Mouse (Mus musculus) frontal cortex, adult 2 months (tissue): Measurements from ENCODE around the gene Cd80. TPM values are rescaled to one million over a fixed set of nuclear protein-coding genes. Genes with fewer than 3 reads are reported as not detected.

Experiments used
- DNase-seq, 2 experiments: peaks; one replicate each; pipeline ENCODE4 v3.0.0; 2022; ENCODE audit warnings: low spot score in 1 of 2; ENCODE audit errors: extremely low spot score in 1 of 2
- polyA plus RNA-seq: library from polyadenylated mRNA; depleted of rRNA; stranded (reverse); fragments of >200 nt; gene quantifications from 2 replicates; pipeline ENCODE4 v1.2.3, GENCODE M21; 2012

Gene Cd80
- polyA plus RNA-seq, 1 experiment = 0.48 TPM

DNA sequence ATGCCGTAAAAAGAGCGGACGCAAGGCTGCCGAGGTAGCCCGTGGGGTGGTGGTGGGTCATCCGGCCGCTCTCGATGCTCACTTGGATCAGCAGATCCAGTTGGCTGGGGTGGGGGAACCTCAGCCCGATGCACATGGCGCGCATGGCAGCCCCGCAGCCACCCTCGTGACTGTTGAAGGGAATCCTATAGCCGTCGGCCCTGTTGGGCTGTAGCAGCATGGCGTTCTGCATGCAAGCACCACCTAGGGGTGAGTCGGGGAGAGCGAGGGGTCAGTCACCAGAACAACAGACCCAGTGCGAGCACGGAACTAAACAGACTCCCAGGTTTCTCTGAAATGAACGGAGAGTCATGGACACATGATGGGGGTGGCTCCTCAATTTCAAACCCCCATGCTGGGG, 8.0 kb upstream of the Cd80 start:
- no peak for DNase-seq

DNA sequence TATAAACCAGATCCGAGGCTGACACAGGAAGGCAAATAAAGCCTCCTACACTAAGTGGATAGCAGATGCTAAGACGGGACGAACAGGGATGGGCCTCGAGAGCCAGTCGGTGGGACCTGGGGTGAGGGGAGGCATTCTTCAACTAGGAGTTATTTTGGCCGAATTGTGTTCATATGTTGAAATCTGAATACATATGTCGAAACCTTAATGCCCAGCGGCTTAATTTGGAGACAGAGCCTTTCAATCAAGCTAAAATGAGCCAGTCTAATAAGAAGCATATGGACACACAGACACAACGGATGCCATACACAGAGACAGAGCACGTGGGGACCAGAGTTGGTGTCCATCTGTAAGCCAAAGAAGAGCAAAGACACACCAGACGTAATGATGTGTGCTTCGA, 6.9 kb upstream of the Cd80 start:
- no peak for DNase-seq

DNA sequence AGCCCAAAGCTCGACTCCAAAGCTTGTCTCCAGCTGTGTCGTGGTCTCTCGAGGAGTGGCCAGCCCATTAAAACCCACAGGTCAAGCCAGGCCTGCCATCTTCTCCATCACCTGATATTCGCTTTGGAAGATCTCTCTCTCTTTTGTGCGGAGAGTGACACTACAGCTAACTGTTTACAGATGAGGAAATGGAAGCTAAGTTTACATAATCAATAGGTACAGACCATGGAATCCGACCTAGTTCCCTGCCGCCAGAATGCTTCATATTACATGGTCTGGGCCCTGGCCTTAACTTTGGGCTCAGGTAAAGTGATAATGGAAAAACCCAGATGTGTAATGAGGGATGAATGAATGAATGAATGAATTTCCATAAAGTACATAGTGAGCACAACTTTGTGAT, 4.7 kb upstream of the Cd80 start:
- no peak for DNase-seq

DNA sequence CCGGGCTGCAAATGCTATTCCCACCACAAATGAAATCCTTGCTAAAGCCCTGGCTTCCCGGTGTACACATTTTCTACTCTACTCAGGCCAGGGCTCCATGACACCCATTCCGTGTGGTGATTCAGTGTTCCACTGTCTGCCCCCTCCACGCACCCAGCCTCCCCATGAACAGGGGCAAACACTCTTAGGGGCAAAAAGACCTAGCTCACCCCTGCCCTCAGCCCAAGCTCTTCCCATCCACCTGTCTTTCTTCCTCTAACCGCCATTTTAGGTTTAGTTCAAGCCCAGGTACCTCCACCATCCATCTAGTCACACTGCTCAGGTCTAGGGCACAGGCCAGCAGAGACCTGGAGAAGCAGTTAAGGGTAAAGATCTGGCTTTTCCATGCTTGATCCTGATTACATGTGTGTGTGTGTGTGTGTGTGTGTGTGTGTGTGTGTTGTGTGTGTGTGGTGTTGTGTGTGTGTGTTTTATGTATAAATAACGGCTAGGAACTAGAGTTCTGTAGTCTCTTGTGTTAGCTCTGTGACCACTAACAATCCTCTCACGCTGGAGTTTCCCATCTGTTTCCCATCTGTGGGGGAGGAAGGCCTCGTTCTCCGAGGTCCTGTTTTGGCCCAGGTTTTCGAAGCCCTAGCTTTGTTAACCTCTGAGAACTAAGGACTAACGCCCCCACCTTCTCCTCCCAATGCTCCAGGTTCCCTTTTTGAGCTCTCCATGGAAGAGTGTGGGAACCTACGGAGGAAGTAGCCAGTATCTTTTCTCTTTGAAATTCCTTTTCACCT, 3.7 kb upstream of the Cd80 start:
- DNase-seq = no peak

DNA sequence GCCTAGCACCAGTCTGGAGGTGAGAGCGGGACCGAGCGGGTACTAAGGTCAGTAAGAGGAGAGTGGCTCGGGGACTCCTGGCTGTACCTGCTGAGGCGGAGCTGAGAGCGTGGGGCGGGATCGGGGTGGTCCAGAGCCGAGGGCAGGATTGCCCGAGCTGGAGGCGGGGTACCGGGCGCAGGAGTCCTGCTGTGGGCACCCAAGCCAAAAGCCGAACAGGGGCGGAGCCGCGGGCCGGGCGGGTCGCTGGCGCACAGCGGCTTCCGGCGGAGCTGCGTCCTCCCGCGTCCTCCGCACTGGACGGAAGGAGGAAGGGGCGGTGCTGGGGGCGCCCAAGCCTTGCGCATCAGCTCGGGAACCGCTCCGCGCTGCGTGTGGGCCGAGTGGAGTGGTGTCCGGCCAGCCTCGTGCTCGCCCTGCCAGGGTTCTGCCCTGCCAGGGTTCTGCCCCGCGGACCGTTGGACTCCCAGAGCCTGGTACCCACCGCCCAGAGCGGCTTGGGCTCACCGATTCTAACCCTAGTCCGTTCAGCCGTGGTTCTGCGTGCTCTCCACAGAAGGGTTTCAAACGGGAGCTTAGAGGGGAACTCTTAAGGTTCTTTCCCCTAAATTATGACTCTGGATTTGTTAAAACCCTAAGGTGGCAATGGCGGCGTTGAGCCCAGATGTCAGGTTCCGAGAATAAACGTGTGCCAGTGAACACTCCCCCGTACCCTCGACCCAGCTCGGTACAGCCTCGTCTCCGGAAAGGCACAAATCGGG, 2.7 kb upstream of the Cd80 start, which contains the start of gene Adprh:
Adprh (minus strand) TSS at position 262 of the 761 bp plus-strand sequence.
- peak; percentile 75 to 91 for DNase-seq

DNA sequence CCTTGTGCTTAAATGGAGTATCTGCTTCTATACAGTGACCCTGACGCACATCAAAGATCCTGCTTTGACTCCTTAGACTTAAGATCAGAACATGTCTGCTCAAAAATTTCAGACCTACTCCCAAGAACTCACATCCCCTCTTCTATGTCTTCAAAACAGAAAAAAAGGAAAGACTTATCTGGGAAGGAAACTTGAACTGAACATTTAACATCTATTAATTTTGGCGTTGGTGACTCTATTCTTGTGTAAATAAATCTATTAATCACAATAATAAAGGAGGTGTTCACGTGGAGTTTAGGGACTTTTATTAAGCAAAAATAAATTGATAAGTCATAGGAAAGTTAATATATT, 2.2 kb upstream of the Cd80 start:
- no peak for DNase-seq

DNA sequence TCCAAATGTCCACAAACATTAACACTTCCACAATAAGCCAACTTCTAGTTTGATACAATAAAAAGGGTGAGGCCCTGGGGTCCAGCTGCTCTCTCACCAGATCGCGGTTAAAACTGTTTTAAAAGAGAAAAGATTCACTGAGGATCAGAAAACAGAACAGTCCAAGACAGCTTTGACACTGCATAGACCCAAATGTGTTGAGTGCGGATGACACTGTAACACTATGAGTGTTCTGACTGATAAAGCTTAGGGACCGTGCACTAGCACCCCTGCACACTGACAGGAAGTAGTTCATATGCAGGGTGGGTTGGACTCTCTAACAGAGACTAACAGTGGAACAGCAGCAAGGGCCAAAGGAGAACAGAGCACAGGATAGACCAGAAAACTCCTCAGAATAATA, 1.4 kb upstream of the Cd80 start:
- DNase-seq = no peak

DNA sequence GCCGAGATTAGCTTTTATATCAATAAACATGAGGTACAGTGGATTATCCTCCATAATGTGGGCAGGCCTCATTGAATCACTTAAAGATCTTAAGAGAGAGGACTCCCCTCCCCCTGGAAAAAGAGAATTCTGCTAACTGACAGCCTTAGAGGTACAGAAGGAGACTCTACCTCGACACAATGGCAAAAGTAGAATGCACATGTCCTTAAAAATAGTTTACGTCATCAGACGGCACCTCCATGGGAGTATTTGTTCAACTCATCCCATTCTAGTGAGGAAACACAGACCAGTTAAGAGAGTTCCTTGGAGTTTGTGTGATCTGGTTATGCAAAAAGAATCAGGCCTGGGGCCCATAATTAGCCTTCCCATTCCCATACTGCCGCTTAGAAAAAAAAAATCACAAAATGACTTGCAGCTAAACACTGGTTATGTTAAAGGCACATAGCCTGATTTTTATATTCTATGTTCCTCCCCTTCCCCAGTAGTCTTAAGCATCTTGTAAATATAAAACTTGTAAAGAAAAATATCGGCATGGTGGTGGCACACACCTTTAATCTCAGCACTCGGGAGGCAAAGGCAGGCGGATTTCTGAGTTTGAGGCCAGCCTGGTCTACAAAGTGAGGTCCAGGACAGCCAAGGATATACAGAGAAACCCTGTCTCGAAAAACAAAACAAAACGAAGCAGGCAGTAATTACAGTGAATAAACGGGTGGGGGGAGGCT, 667 bp upstream of the Cd80 start:
- DNase-seq = no peak

DNA sequence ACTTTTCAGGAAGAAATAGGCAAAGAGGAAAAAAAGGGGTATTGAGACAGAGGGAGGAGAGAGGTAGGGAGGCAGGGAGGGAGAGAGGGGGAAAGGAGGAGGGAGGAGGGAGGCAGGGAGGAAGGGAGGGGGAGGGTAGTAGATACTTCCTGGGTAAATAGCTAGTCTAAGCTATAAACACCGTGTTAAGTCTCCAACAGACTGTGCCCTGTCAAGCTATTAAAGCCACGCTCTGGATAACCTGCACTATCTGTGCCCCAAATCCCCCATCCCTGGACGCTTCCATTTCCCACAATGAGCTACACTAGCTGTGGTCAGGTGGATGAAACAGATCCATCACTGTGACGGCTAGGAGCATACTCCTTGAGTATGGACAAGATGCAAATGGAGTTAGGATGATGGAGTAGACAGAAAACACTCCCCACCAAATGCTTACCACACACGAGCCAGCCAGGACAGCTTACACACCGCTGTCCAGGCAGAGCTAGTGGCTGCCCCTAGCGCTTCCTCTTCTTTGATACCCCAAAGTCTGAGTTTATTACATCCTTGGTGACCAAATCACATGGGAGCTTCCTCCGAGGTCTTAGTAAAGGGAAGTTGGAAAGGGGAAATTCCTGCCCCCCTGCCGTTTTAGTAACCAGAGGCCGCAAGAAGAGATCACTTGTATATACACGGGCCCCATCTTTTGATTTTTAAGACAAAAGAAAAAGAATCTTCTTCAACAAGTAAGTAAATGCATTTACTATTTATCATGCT, 1.6 kb downstream of the Cd80 start:
- no peak for DNase-seq

DNA sequence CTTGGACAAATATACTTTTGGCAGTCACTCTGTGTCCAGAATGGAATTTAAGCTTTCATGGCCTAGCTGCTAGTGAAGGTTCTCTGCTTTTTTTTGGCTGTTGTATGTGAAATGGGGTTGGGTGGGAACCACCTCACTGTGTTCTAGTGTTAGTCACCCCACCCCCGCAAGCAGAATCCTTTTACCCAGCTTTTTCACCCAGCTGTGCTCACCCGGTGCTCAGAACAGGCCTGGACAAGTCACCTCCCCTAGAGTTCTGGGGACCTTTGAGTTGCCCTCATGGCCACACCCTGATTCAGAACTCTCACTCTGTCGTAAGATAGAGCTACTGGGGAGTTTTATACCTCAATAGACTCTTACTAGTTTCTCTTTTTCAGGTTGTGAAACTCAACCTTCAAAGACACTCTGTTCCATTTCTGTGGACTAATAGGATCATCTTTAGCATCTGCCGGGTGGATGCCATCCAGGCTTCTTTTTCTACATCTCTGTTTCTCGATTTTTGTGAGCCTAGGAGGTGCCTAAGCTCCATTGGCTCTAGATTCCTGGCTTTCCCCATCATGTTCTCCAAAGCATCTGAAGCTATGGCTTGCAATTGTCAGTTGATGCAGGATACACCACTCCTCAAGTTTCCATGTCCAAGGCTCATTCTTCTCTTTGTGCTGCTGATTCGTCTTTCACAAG, 3.4 kb downstream of the Cd80 start:
- no peak for DNase-seq

DNA sequence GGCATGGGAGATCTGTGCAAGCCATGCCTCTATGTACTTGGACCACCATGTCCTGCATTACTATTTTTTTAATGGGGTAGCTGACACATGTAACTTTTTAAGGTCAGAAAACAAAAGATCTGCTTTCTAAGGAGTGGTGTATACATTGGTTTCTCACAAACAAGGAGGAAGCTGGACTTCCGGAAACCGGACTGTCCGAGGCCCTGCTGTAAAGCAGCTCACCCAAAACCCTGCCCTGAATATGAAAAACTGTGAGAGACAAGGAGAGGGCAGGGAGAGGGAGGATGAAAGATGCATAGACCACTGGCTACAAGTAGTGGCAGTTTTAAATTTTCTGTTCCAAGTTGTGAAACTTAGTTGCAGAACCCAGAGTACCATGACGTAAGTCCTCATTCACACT, 4.6 kb downstream of the Cd80 start:
- DNase-seq = no peak

DNA sequence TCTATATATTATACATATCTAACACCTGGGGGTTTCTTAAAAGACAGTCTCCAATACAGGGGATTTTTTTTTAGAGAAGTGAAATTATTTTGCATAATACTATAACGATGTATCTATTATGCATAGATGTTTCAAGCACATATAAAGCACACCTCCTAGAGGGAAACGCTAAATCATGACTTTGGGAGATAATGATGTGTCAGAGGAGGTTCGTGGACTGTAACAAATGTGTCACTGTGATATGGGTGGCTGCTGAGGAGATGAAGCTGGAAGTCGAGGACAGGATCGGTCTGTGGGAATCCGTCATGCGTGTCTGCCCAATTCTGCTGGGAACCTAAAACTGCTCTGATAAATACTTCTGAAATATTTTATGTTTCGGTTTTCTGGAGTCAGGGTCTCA, 6.4 kb downstream of the Cd80 start:
- DNase-seq = no peak

DNA sequence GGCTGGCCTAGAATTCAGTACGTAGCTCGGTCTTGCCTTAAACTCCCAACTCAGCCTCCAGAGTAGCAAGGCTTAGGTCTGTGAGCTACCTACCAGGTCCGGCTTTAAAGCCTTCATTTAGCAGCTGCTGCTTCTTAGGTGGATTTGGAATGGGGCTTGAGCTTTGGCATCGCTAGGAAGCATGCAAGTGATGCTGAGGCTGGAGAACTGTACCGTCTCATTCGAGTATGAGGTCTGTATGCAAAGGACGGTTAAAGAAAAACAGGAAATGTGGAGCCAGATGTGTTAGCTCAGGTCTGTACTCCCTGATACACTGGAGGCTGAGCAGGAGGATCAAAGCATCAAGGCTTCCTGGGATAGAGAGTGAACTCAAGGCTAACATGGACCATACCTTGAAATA, 6.8 kb downstream of the Cd80 start:
- DNase-seq = no peak

DNA sequence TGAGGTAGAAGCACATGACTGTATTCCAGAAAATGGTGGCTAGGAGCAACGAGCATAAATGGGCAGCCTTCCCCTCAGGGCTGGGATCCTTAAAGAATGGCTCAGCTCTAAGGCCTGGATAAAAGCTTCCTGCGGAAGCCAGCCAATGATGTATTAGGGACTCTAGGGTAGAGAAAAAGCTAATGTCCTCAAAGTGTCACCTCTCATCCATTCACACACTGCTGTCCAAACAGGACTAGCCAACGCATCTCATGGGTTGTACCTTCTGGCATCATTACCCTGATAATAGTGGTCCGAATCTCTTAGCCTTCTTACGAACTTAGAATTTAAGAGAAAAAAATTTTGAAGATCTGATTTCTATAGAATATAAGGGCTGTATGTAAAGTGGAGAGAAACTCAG, 7.9 kb downstream of the Cd80 start:
- no peak for DNase-seq

DNA sequence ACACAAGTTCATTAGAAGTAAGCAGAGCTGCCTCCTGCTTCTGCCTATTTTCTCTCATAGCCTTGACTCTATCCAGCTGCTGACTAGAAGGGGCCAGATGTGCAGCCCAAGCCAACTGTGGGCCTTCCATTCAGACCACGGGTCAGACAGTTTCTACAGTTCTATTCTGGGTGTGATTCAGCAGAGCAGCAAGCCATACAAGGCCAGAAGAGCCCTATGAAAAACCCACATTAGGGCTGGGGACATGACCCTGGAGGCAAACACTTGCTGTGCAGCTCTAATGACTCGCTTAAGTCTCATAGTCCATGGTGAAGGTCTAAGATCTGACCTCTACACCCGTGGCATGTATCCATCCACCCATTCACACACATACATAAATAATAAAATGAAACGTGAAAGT, 10.7 kb downstream of the Cd80 start:
- no peak for DNase-seq

DNA sequence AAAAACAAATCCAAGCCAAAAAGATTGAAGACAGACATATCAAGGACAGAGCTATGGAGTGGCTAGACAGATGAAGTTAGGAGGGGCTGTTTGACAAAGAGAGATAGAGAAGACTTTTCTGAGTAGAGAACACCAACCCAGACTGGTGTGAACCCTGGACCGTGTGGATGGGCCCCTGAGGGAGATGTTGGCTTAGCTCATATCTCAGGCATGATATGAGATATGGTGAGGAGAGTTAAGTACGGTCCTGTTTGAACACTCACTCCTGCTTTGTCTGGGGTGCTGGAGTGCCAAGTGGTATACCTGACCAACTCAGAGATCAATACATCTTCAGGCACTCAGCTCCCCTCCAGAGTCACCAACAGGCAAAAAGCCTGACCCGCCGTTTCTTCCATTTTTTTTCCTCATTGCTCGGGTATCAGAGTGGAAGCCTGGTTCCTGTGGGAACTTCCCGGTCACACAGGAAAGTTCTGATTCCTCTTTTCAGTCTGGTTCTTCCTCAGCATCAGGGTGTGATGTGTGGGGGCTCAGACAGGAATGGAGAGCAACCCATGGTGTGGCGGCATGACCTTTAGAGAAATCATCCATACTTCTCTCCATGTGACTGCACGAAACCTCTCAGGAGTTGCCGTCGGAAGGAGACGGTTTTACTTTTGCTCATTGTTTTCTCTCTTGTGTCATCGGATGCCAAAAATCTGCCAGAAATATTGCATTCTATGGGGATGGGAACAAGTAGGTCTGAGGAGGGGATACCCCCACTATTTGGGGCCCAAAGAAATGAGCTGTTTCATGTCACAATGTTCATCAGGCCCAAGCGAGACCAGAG, 11.9 kb downstream of the Cd80 start:
- DNase-seq = no peak

DNA sequence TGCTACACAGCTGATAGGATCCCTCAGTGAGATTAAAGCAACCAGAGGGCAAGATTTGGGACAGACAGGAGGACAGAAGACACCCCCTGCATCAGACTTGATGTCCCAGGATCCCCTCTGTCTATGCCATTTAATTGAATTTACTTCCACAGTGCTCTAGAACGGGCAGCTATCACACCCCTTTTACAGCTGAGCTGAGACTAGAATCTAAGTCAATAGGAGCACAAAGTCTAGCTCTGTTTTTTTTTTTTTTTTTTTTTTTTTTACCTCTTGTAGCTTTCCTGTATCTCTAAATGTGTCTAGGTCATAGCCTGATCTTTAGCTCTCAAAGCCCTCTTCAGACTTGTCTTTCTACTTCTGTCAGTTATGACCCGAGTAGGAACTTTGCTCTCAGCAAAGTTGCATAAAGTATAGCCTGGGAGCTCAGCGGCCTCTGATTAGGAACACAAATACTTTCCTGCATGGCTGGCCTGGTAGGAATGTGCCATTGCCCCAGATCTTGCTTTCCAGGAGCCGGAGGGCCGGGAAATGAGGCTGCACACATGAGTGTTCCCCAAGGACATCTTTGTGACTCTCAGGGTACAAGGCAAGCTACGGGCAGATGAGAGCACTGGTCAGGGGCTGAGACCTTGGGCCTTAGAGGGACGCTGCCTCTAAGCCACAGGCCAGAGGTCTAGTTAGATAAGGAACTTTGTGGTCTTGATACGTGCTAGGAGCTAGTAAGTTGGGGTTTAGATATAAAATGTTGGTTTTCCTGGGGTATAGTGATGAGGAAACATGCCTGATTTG, 12.8 kb downstream of the Cd80 start:
- no peak for DNase-seq

DNA sequence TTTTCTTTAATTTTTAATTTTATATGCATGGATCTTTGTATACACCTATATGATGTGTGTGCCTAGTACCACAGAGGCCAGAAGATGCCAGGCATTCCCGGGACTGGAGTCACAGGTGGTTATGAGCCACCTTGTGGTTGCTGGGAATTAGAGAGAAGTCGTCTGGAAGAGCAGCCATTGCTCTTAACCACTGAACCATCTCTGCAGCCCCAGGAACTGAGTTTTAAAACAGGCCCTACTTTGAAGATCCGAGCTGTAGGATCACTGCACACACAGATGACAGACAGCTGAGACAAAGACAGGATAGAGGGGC, 13.3 kb downstream of the Cd80 start:
- DNase-seq = no peak

DNA sequence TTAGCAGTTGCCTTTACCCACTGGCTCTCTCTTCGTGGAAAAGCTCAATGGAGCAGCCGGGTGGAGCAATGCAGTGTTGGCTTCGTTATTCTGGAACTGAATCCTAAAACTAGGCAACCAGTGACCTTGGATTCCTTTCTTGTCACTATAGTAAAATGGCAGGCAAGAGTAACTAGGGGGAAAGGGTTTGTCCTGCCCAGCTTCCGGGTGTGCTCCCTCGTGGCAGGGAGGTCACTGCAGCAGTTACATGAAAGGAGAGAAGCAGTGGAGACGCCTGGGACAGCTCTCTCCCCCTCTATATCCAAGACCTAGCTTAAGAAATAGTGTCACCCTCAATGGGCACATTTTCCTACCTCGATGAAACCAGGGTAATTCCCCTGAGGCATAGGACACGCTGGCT, 14.1 kb downstream of the Cd80 start:
- DNase-seq = no peak
